ENCODE assay signal across 9 mouse cellular contexts in the genomic region with DNA sequence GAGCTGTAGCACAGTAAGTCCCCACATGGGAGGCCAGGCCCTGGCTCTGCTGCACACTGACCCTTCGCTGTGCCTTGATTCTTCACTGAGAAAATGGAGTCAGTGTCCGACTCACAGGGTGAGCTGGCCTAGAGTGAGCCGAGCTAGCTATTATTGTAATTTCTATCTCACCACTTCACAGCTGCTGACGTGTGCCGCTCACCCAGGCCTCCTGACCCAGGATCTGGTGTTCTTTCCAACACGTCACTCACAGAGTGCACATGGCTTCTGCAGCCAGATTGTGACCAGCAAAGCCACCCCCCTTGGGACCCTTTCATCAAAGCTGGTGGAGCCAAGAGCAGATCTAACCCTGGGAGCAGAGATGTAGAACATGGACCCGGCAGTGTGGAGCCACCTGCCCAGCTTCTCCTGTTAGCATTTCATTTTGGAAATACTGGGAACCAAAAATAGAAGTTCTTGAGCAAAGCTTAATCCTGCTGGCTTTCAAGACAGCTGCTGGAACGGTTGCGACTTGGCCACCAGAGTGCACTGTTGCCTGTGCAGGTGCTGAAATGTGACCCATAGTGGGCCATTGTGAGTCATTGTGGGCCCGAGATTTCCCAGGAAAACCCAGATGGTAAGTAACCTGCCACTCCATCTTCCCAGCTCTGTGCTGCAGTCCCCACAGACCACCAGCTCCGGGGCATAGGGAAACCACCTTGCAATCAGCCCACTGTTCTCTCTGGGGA. TPM values are rescaled to one million over a fixed set of nuclear protein-coding genes. Genes with fewer than 3 reads are reported as not detected.
A peak's percentile ranks its signal among the peaks of the same experiment; 100 is the strongest.
DNase-seq lines count a peak whose midpoint lies in the region; ATAC-seq and TF ChIP-seq lines count a peak whose summit lies in the region.
"Had no signal": no experiment of that assay in that cellular context is flagged by ENCODE, and none has a peak within 500 bp of the region (broad histone marks: within the 10 kb centered on the region; RNA-seq: fewer than 3 reads in every experiment).

No protein-coding gene starts in this region.

- ATAC-seq in activated CD4-positive, CD25-positive, alpha-beta regulatory T cell, adult 4 months, result peak; percentile 40
- ATAC-seq in embryonic facial prominence, embryonic 11.5 days (replicated peaks; ENCODE audit: insufficient number of reproducible peaks, low FRiP score, low TSS enrichment, low read depth), result no peak

- peak; percentile 65 for TF ChIP-seq CTCF in liver, adult 2 months (IDR thresholded peaks at IDR 0.05; ENCODE audit: low read depth, low read length)

- H3K9me3 ChIP-seq in embryonic facial prominence, embryonic 11.5 days (replicated peaks; ENCODE audit: control insufficient read depth, low read length), result no peaks in the 10 kb centered on the region
- H3K9me3 ChIP-seq: embryonic facial prominence, embryonic 13.5 days had no signal

- no peak overlapping the region for H3K27ac ChIP-seq in liver, adult 2 months (replicated peaks; ENCODE audit: insufficient read depth, low read depth, low read length)
- no peak overlapping the region for H3K27ac ChIP-seq in embryonic facial prominence, embryonic 11.5 days (replicated peaks; ENCODE audit: low read depth, low read length)
- H3K27ac ChIP-seq: embryonic facial prominence, embryonic 13.5 days had no signal

- H3K36me3 ChIP-seq in liver, adult 2 months (ENCODE audit: control insufficient read depth, insufficient read depth, low read length), result no peaks in the 10 kb centered on the region
- H3K36me3 ChIP-seq in embryonic facial prominence, embryonic 11.5 days (replicated peaks; ENCODE audit: control insufficient read depth, insufficient read depth, low read depth, low read length), result no peaks in the 10 kb centered on the region
- H3K36me3 ChIP-seq: embryonic facial prominence, embryonic 13.5 days had no signal

- WGBS in liver, adult 2 months, result 67% methylated on average over 11 of the region's 11 CpGs
- 49% methylated on average over 11 of the region's 11 CpGs for WGBS in embryonic facial prominence, embryonic 11.5 days

- no peak overlapping the region for H3K9ac ChIP-seq in liver, adult 2 months (ENCODE audit: low read depth, low read length)
- no peak overlapping the region for H3K9ac ChIP-seq in embryonic facial prominence, embryonic 11.5 days (replicated peaks; ENCODE audit: low read length)
- H3K9ac ChIP-seq: embryonic facial prominence, embryonic 13.5 days had no signal

- H3K4me2 ChIP-seq in embryonic facial prominence, embryonic 11.5 days (ENCODE audit: low read depth, low read length), result no peak overlapping the region
- H3K4me2 ChIP-seq: embryonic facial prominence, embryonic 13.5 days had no signal

- no peaks in the 10 kb centered on the region for H3K79me2 ChIP-seq in liver, adult 2 months (ENCODE audit: control insufficient read depth, insufficient read depth, low read length)

- peak; percentile 9 for DNase-seq in liver, adult 2 months (ENCODE audit: extremely low read depth, low read depth, low spot score)
- no peak for DNase-seq in liver
- peak; percentile 38 for DNase-seq in embryonic facial prominence, embryonic 11.5 days (ENCODE audit: low spot score)
- peak; percentile 75 for DNase-seq in heart, postnatal 4 days
- DNase-seq in lung, postnatal 4 days, result peak; percentile 65 to 66
- no peak for DNase-seq in c-Kit-positive CD71-positive TER-119-positive erythroid progenitor cells, embryonic 14.5 days (ENCODE audit: low spot score)
- no peak for DNase-seq in neural tube, embryonic 10.5 days (ENCODE audit: extremely low spot score, low spot score)

- H3K27me3 ChIP-seq in liver, adult 2 months (ENCODE audit: control insufficient read depth, insufficient read depth, low read length), result no peaks in the 10 kb centered on the region
- H3K27me3 ChIP-seq in embryonic facial prominence, embryonic 11.5 days (ENCODE audit: control insufficient read depth, insufficient read depth, low read length), result no peaks in the 10 kb centered on the region
- H3K27me3 ChIP-seq: embryonic facial prominence, embryonic 13.5 days had no signal

- H3K4me3 ChIP-seq in liver, adult 2 months (ENCODE audit: insufficient read depth, low read depth, low read length), result no peak overlapping the region
- H3K4me3 ChIP-seq in embryonic facial prominence, embryonic 11.5 days (ENCODE audit: low read depth, low read length), result no peak overlapping the region
- H3K4me3 ChIP-seq: embryonic facial prominence, embryonic 13.5 days had no signal

- H3K4me1 ChIP-seq in liver, adult 2 months (ENCODE audit: control insufficient read depth, insufficient read depth, low read length), result no peaks in the 10 kb centered on the region
- H3K4me1 ChIP-seq in embryonic facial prominence, embryonic 11.5 days (ENCODE audit: control insufficient read depth, insufficient read depth, low read length), result no peaks in the 10 kb centered on the region
- H3K4me1 ChIP-seq: embryonic facial prominence, embryonic 13.5 days had no signal

- TF ChIP-seq POLR2A in liver, adult 2 months (IDR thresholded peaks at IDR 0.05; ENCODE audit: extremely low read depth, insufficient read depth, low read length), result no peak

RNA-seq across cellular contexts. Expression of gene Nenf, which starts 18.6 kb away (rescaled TPM):
- total RNA-seq in liver, adult 2 months (2014; rRNA removed), result 21.0 and 24.3 TPM in 2 replicates
- polyA plus RNA-seq in liver, adult 2 months (2012; rRNA removed), result 22.2 and 31.5 TPM in 2 replicates
- under 1 TPM; 0.75 to 0.93 TPM for polyA plus RNA-seq in activated CD4-positive, CD25-positive, alpha-beta regulatory T cell, adult 4 months (2017; shearing (Covaris generic))
- 74.3 and 77.8 TPM in 2 replicates for polyA plus RNA-seq in embryonic facial prominence, embryonic 11.5 days (2014; fragmentation: Nextera tagmentation; extraction: Ambion mirVana)
- total RNA-seq in heart, postnatal 4 days (2021), result 100 to 1,000 TPM in 1 of 2 experiments, 10 to 100 TPM in 1; 97.3 to 103 TPM

RNA-seq across cellular contexts. Expression of gene Tmem206, which starts 26.3 kb away (rescaled TPM):
- 1.0 and 1.9 TPM in 2 replicates for total RNA-seq in liver, adult 2 months (2014; rRNA removed)
- 1.4 and 1.5 TPM in 2 replicates for polyA plus RNA-seq in liver, adult 2 months (2012; rRNA removed)
- 10 to 100 TPM; 15.1 to 18.1 TPM for polyA plus RNA-seq in activated CD4-positive, CD25-positive, alpha-beta regulatory T cell, adult 4 months (2017; shearing (Covaris generic))
- polyA plus RNA-seq in embryonic facial prominence, embryonic 11.5 days (2014; fragmentation: Nextera tagmentation; extraction: Ambion mirVana), result 29.6 and 30.8 TPM in 2 replicates
- total RNA-seq in heart, postnatal 4 days (2021), result 1 to 10 TPM; 5.6 to 6.6 TPM

Comparison
In these comparisons a context has a peak if more than half of its experiments do, and no peak if none do; other contexts are left out.
1. DNase-seq: peak in liver, adult 2 months (single experiment), embryonic facial prominence, embryonic 11.5 days (single experiment), heart, postnatal 4 days (single experiment) and lung, postnatal 4 days (2 of 2); none in liver (single experiment), c-Kit-positive CD71-positive TER-119-positive erythroid progenitor cells, embryonic 14.5 days (single experiment) and neural tube, embryonic 10.5 days (single experiment).
2. RNA of gene Nenf, which starts 18.6 kb away (polyA plus RNA-seq): 74.3 to 77.8 TPM in embryonic facial prominence, embryonic 11.5 days and 22.2 to 31.5 TPM in liver, adult 2 months; 0.75 to 0.93 TPM in activated CD4-positive, CD25-positive, alpha-beta regulatory T cell, adult 4 months; every median in the first group is over 10 times any median in the second.